Mouse (Mus musculus): ENCODE measurements around the gene Wdr20rt.

DNA sequence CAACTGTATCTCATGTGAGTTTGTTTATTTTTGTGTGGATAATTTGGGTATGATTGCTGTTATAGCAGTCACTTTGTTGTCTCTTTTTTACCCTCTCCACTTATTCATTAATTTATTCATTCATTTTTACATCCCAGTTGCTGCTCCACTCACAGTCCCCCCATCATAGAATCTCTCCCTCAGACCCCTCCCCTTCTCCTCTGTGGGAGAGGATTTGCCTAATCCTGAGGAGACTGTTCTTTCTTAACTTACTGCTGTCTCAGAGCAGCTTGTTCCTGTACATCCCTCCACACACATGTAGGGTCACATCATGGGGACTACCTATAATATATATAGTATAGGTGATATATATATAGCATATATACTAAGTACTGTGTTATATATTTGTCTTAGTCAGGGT lies 3.7 kb downstream of the Wdr20rt start:
- TF ChIP-seq CTCF (IDR thresholded peaks at IDR 0.05) (no peak), POLR2A (IDR thresholded peaks at IDR 0.05; ENCODE audit: insufficient read depth, low read depth, low read length) (no peak), EP300 (IDR thresholded peaks at IDR 0.05; ENCODE audit: insufficient read depth, low read depth, low read length) (no peak)

All from heart, adult 2 months (tissue).